Mouse (Mus musculus) kidney, embryonic 15.5 days (tissue): ENCODE measurements around the gene Acaa1a. TPM values are rescaled to one million over a fixed set of nuclear protein-coding genes. Genes with fewer than 3 reads are reported as not detected.
A peak's percentile ranks its signal among the peaks of the same experiment; 100 is the strongest.

Experiments used
- ATAC-seq: fragments of 200-750 bp; cut with Nextera tagmentation; replicated peaks from 2 replicates; pipeline ENCODE4 v1.8.0; 2017; ENCODE audit warnings: moderate TSS enrichment; ENCODE audit not compliant: low FRiP score
- H3K27ac ChIP-seq: fragments of 300-500 bp; sonication (generic); 2 replicates; pipeline ENCODE4 v1.5.1; 2015; ENCODE audit warnings: mild to moderate bottlenecking, inconsistent platforms
- H3K27me3 ChIP-seq: fragments of 300-500 bp; sonication (generic); 2 replicates; pipeline ENCODE4 v1.6.1; 2015; ENCODE audit warnings: inconsistent platforms
- H3K36me3 ChIP-seq: fragments of 300-500 bp; sonication (generic); 2 replicates; pipeline ENCODE4 v1.6.1; 2015; ENCODE audit warnings: inconsistent platforms
- H3K4me1 ChIP-seq: fragments of 300-500 bp; sonication (generic); 2 replicates; pipeline ENCODE4 v1.6.1; 2015; ENCODE audit warnings: inconsistent platforms
- H3K4me2 ChIP-seq: fragments of 300-500 bp; sonication (generic); 2 replicates; pipeline ENCODE4 v1.6.1; 2015; ENCODE audit warnings: moderate library complexity, mild to moderate bottlenecking, inconsistent platforms
- H3K4me3 ChIP-seq: fragments of 300-500 bp; sonication (generic); replicated peaks from 2 replicates; pipeline ENCODE4 v1.5.1; 2015; ENCODE audit warnings: mild to moderate bottlenecking, inconsistent platforms
- H3K9ac ChIP-seq: fragments of 300-500 bp; sonication (generic); 2 replicates; pipeline ENCODE4 v1.6.1; 2015; ENCODE audit warnings: mild to moderate bottlenecking, inconsistent platforms
- H3K9me3 ChIP-seq: fragments of 300-500 bp; sonication (generic); replicated peaks from 2 replicates; pipeline ENCODE4 v1.6.1; 2016; ENCODE audit warnings: inconsistent platforms
- whole genome bisulfite sequencing: fragments of 180-500 bp; shearing (Covaris S2); methylation state at CpG from one replicate; pipeline ENCODE4 v1.1.7; 2015; ENCODE audit warnings: mixed read lengths; 5-methylcytosine and 5-hydroxymethylcytosine counted together
- polyA plus RNA-seq: library from polyadenylated mRNA; unstranded; fragments of >200 nt; fragmentation: Nextera tagmentation; extraction: Ambion mirVana; gene quantifications from 2 replicates; pipeline ENCODE4 v1.2.1, GENCODE M21; 2015

Gene Acaa1a
- polyA plus RNA-seq, 1 experiment from 2014 or later = 121 TPM

DNA sequence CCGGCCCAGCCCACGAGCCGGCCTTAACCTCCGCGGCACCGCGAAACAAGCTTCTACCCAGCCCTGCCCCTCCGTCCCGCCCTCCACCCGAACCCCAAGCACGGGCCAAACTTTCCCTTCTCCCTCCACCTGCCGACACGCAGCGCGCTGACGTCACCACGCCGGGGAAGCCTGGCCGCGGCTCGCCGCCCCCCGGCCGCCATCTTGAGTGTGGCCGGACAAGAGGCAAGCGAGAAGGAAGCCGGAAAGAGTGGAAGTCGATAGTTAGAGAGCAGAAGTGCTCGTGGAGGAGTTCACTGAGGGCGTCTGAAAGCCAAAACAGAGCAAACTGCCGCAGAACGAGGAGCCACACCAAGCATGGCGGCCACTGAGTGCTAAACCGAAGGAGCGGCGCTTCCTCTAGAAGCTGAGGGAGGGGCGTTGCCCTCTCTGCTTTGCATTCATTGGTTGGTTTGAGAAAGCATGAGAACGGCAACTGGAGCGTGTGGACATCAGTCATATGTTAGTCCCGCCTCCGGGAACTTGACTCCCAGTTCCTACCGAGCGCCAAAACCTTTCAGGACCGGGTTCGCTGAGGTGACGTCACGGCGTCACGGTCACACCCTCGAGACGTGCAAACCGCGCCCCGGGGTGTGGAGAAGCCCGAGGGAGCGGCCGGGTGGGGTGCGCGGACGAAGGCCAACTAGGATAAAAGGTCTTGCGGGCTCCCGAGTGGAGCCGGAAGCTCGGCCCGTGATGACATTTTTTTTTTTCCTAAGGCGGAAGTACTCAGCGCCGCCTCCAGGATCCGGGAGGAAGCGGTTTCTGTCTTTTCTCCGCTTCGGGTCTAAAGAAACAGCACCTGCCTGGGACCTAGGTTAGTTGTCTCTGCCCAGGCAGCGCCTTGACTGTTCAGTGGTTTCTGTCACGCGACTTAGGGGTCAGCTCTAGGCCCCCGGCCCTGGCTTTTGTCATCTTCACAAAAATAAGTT lies 16.9 kb upstream of the Acaa1a start, which contains the start of gene Oxsr1:
TSS of gene Oxsr1 (minus strand) at position 139 of the 971 bp plus-strand sequence.
- peaks cover 25% of the 10 kb centered on the region for H3K4me1 ChIP-seq
- no peaks in the 10 kb centered on the region for H3K9me3 ChIP-seq
- peak within 1 kb of the TSS; percentile 86 for H3K9ac ChIP-seq
- H3K4me3 ChIP-seq = peak within 1 kb of the TSS; percentile 98
- peak within 1 kb of the TSS; percentile 97 for H3K4me2 ChIP-seq
- no peaks in the 10 kb centered on the region for H3K27me3 ChIP-seq
- WGBS = under 1% methylated on average over 76 of the region's 76 CpGs
- peak within 1 kb of the TSS; percentile 95 for H3K27ac ChIP-seq
- ATAC-seq = peak; percentile 98
- peaks cover 5% of the 10 kb centered on the region; the same call in 1 of the 2 replicates for H3K36me3 ChIP-seq

DNA sequence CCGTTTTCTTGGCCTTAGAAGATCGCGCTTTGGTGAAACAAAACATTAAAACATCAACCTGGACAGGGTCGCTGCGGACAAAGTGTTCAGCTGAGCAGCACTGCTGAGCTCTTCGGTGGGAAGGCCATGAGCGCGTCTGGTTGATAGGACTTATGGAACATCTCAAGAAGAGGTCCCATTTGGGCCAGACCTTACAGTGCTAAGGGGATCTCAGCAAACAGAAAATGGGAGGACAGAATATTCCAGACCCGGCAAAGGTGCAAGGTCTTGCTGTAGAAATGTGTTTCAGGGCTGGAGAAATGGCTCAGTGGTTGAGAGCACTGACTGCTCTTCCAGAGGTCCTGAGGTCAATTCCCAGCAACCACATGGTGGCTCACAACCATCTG lies 16.2 kb upstream of the Acaa1a start:
- WGBS = 4% methylated on average over 9 of the region's 9 CpGs
- Histone ChIP-seq H3K36me3 (peaks cover 4% of the 10 kb centered on the region; the same call in 1 of the 2 replicates), H3K27me3 (no peaks in the 10 kb centered on the region), H3K9me3 (no peaks in the 10 kb centered on the region), H3K4me2 (peak overlapping the region; percentile 97), H3K9ac (peak overlapping the region; percentile 62), H3K4me1 (peaks cover 25% of the 10 kb centered on the region), H3K27ac (peak overlapping the region; percentile 95), H3K4me3 (peak overlapping the region; percentile 98)
- ATAC-seq = no peak

GRCm38 (mm10) chr9:119324130-119324529 lies 15.3 kb upstream of the Acaa1a start:
- WGBS = 60% methylated on average over 1 of the region's 1 CpGs
- no peak for ATAC-seq
- Histone ChIP-seq H3K36me3 (no peaks in the 10 kb centered on the region), H3K27ac (no peak overlapping the region), H3K9ac (no peak overlapping the region), H3K27me3 (no peaks in the 10 kb centered on the region), H3K4me3 (no peak overlapping the region), H3K4me2 (no peak overlapping the region), H3K4me1 (peaks cover 25% of the 10 kb centered on the region), H3K9me3 (no peaks in the 10 kb centered on the region)

DNA sequence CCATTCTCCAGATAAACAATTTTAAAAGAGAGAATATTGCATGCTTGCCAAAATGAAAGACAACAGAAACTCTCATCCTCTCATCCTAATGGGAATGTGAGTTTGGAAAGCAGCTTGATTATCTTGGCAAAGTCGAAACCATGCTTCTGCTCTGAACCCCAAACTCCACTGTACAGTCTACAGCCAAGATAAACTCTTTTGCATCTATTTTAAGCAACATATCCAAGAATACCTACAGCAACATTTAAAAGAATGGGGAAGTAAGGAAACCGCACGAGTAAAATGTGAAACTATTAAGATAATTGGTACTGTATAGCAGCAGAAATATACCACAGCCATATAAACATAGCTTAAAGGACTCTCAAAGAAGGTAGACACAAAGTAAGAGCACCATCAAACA lies 11.0 kb upstream of the Acaa1a start:
- Histone ChIP-seq H3K27me3 (no peaks in the 10 kb centered on the region), H3K9ac (no peak overlapping the region), H3K4me2 (no peak overlapping the region), H3K4me1 (peaks cover under 1% of the 10 kb centered on the region), H3K4me3 (no peak overlapping the region), H3K9me3 (no peaks in the 10 kb centered on the region), H3K36me3 (no peaks in the 10 kb centered on the region), H3K27ac (peak overlapping the region; percentile 23; the same call in 1 of the 2 replicates)
- ATAC-seq = no peak
- 76% methylated on average over 3 of the region's 3 CpGs for WGBS

DNA sequence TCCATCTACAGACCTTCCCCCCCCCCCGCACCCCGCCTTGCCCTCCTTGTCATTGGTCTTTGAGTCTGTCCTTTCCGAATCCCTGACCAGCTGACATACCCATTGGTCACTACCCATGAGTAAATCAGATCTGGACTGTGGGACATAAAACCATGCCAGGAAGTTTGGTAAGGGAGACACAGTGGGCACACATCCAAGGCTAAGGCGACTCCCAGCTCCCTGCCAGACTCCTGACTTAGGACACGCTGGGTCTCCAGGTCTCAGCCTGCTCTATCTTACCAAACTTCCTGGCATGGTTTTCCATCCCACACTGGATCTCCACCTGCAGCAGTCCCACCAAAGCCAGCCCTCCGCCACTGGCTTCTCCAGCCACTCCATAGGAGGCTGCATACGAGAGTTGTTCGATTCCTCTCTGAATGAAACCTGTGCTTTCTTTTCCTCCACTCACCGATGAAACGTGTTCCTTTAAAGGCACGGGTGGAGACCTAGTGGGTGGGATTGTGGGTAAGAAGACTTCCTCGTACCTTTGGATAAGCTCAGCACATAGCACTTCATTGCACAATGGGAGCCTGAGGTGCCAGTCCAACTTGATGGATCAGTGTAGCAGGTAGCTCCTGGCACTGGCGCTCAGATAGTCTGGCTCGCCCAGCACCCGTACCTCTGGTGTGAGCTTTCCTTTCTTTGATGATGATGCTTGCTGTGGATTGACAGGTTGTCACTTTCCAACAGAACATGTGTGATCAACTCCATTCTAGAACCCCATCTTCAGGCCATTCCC lies 9.1 kb upstream of the Acaa1a start:
- Histone ChIP-seq H3K4me1 (peaks cover 12% of the 10 kb centered on the region), H3K27ac (no peak overlapping the region), H3K4me2 (no peak overlapping the region), H3K27me3 (no peaks in the 10 kb centered on the region), H3K4me3 (no peak overlapping the region), H3K36me3 (no peaks in the 10 kb centered on the region), H3K9ac (no peak overlapping the region), H3K9me3 (no peaks in the 10 kb centered on the region)
- 92% methylated on average over 15 of the region's 15 CpGs for WGBS
- ATAC-seq = no peak

- Histone ChIP-seq H3K9ac (no peak overlapping the region), H3K4me2 (no peak overlapping the region), H3K36me3 (peaks cover 10% of the 10 kb centered on the region), H3K9me3 (no peaks in the 10 kb centered on the region), H3K27me3 (no peaks in the 10 kb centered on the region), H3K4me1 (peaks cover 28% of the 10 kb centered on the region), H3K4me3 (no peak overlapping the region), H3K27ac (0 out of 2 replicates have a peak overlapping the region, but pooled peaks have one; percentile 45)
- no peak for ATAC-seq
- 41% methylated on average over 10 of the region's 10 CpGs for WGBS
These were observed 5.2 kb upstream of the Acaa1a start for GRCm38 (mm10) chr9:119334324-119334723.

- peaks cover 31% of the 10 kb centered on the region for H3K4me1 ChIP-seq
- 0 out of 2 replicates have a peak overlapping the region, but pooled peaks have one; percentile 45 for H3K27ac ChIP-seq
- no peaks in the 10 kb centered on the region for H3K27me3 ChIP-seq
- H3K36me3 ChIP-seq = peaks cover 10% of the 10 kb centered on the region
- H3K4me2 ChIP-seq = no peak overlapping the region
- 81% methylated on average over 2 of the region's 2 CpGs for WGBS
- ATAC-seq = no peak
- no peak overlapping the region for H3K4me3 ChIP-seq
- H3K9ac ChIP-seq = no peak overlapping the region
- no peaks in the 10 kb centered on the region for H3K9me3 ChIP-seq
These were observed 4.6 kb upstream of the Acaa1a start for GRCm38 (mm10) chr9:119334834-119335233.

DNA sequence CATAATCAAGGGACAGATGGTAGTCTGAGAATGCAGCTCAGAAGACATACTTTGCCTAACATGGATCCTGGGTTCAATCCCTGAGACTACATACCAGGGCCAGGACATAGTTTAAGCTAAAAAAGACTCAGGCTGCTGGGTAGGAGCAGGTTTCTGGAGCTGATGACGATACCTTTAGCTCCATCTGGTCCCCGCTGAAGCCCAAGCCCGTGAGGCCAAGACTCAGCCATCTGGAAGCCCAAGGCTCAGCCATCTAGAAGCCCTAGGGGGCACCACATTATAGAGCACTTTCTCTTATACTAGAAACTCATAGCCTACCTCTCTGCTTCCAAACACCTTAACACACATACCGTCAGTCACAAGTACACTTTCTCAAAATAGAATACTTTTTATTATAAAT lies 3.9 kb upstream of the Acaa1a start:
- Histone ChIP-seq H3K9ac (no peak overlapping the region), H3K4me3 (no peak overlapping the region), H3K36me3 (peaks cover 10% of the 10 kb centered on the region), H3K27ac (no peak overlapping the region), H3K4me2 (no peak overlapping the region), H3K4me1 (peaks cover 38% of the 10 kb centered on the region), H3K9me3 (no peaks in the 10 kb centered on the region), H3K27me3 (no peaks in the 10 kb centered on the region)
- ATAC-seq = no peak
- 87% methylated on average over 4 of the region's 4 CpGs for WGBS

DNA sequence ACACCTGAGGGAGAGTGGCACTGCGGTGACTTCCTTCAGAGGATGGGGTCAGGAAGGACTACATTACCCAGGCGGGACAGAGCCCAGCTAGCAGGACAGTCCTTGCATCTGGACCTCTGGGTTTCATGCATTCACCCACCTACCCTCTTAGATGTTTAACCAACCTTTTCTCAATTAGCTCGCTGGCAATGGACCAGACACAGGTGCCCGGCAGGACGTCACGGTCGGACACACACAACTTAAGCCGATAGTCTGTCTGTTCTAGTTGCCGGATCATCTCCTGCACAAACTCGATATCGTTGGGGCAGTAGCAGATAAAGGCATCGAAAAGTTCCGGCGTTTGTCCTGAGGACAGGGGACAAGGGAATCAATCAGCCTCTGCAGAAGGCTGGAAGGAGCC lies 1.6 kb upstream of the Acaa1a start:
- H3K9me3 ChIP-seq = no peaks in the 10 kb centered on the region
- H3K36me3 ChIP-seq = peaks cover 10% of the 10 kb centered on the region
- H3K27me3 ChIP-seq = no peaks in the 10 kb centered on the region
- peaks cover 50% of the 10 kb centered on the region for H3K4me1 ChIP-seq
- H3K9ac ChIP-seq = no peak overlapping the region
- no peak overlapping the region for H3K27ac ChIP-seq
- no peak overlapping the region for H3K4me2 ChIP-seq
- no peak for ATAC-seq
- H3K4me3 ChIP-seq = no peak overlapping the region
- 73% methylated on average over 14 of the region's 14 CpGs for WGBS

GRCm38 (mm10) chr9:119338350-119338749 lies 1.1 kb upstream of the Acaa1a start:
- H3K27ac ChIP-seq = no peak overlapping the region
- no peak overlapping the region for H3K4me3 ChIP-seq
- H3K27me3 ChIP-seq = no peaks in the 10 kb centered on the region
- H3K4me1 ChIP-seq = peaks cover 50% of the 10 kb centered on the region
- H3K9me3 ChIP-seq = no peaks in the 10 kb centered on the region
- H3K4me2 ChIP-seq = no peak overlapping the region
- H3K36me3 ChIP-seq = peaks cover 10% of the 10 kb centered on the region
- ATAC-seq = no peak
- no peak overlapping the region for H3K9ac ChIP-seq
- WGBS = 90% methylated on average over 3 of the region's 3 CpGs

- H3K9me3 ChIP-seq = no peaks in the 10 kb centered on the region
- H3K36me3 ChIP-seq = peaks cover 17% of the 10 kb centered on the region
- H3K9ac ChIP-seq = no peak overlapping the region; the same call in 1 of the 2 replicates
- no peaks in the 10 kb centered on the region for H3K27me3 ChIP-seq
- peak overlapping the region; percentile 81 for H3K4me2 ChIP-seq
- H3K27ac ChIP-seq = peak overlapping the region; percentile 96
- no peak for ATAC-seq
- H3K4me1 ChIP-seq = peaks cover 44% of the 10 kb centered on the region
- 42% methylated on average over 7 of the region's 7 CpGs for WGBS
- peak overlapping the region; percentile 85 for H3K4me3 ChIP-seq
These were observed 370 bp upstream of the Acaa1a start for GRCm38 (mm10) chr9:119339106-119339505.

GRCm38 (mm10) chr9:119340212-119340580 lies 720 bp downstream of the Acaa1a start:
- H3K4me1 ChIP-seq = peaks cover 38% of the 10 kb centered on the region
- H3K9ac ChIP-seq = peak overlapping the region; percentile 69
- 4% methylated on average over 8 of the region's 8 CpGs for WGBS
- peak overlapping the region; percentile 96 for H3K27ac ChIP-seq
- ATAC-seq = no peak
- peaks cover 28% of the 10 kb centered on the region for H3K36me3 ChIP-seq
- H3K9me3 ChIP-seq = no peaks in the 10 kb centered on the region
- peak overlapping the region; percentile 85 for H3K4me3 ChIP-seq
- H3K27me3 ChIP-seq = no peaks in the 10 kb centered on the region
- peak overlapping the region; percentile 81 for H3K4me2 ChIP-seq
